Mouse (Mus musculus) skeletal muscle tissue, adult 2 months (tissue): ENCODE data around the gene Tecrl.

Source experiments
- DNase-seq: peaks from one replicate; pipeline ENCODE4 v3.0.0-alpha.2; 2012; ENCODE audit warnings: low read depth, low spot score

Gene Tecrl

GRCm38 (mm10) chr5:83354846-83355561, at the start of gene Tecrl:
Tecrl (minus strand) TSS chr5:83355195.
- DNase-seq = no peak

- no peak for DNase-seq
Observed at GRCm38 (mm10) chr5:83385021-83385420, 30.0 kb upstream of the Tecrl start.

DNA sequence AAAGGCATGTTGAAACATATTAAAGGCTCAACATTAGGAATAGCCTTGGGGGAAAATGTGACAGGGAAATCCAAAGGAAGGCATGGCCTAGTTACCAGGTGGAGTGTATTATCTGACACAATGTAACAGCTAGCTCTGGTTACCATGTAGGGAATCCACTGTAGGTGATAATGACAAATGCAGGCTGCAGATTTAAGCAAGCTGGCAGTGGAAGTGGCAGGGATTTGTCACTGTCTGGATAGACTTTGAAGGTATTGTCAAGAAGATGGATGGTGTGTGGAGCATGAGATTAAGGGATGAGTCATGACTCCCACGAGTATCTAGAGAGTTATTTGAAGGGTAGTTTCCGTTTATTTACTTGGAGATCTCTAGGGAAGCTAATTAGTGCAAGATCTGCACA, 3.4 kb downstream of the Tecrl start:
- DNase-seq = no peak

- DNase-seq = no peak
Observed at GRCm38 (mm10) chr5:83339144-83339543, 15.9 kb downstream of the Tecrl start.

DNA sequence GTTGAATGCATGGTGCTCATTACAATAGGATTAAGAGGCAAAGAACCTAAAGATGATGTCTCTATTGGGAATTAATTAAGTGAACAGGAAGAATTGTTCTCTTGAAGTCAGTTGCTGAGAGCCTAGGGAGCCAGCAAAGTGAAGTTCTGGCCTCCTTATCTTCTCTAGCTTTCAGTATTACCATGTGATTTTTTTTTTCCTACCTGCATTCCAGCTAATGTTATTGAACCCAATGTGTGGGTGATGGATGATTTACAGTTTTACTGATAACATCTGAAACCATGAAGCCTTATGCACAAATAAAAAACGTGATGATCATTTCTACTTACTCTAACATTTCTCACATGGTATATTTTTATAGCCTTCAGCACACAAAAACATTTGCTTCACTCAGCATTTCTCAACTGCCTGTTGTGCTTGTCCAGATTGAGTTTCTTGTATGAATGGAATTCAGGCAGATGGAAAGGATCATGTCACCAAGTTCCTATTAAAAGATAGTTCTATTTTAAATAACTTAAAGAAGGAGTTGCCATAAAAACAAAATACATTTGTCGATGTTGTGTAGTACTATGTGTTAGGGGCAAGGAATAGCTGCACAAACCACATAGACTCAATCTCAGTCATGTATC, 87.7 kb downstream of the Tecrl start:
- no peak for DNase-seq

- DNase-seq = no peak
Observed at GRCm38 (mm10) chr5:83260059-83260458, 94.9 kb downstream of the Tecrl start.

DNA sequence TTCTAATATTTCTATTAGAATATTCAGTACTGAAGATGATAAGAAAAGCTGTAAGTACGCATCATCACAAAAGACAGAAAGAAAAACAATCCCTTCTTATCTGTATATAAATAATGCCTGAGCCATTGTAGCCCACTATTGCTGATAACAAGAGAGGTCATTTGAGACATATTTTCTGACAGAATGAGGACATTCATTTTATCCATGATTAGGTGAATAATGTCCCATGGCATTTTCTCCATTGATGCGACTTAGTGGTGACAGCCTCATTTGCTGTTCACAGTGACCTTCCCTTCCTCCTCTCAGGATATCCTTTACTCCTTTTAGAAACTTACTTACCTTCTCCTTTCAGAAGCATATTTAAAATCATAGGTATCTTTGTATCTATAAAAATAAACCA, 100.9 kb downstream of the Tecrl start:
- DNase-seq = no peak

DNA sequence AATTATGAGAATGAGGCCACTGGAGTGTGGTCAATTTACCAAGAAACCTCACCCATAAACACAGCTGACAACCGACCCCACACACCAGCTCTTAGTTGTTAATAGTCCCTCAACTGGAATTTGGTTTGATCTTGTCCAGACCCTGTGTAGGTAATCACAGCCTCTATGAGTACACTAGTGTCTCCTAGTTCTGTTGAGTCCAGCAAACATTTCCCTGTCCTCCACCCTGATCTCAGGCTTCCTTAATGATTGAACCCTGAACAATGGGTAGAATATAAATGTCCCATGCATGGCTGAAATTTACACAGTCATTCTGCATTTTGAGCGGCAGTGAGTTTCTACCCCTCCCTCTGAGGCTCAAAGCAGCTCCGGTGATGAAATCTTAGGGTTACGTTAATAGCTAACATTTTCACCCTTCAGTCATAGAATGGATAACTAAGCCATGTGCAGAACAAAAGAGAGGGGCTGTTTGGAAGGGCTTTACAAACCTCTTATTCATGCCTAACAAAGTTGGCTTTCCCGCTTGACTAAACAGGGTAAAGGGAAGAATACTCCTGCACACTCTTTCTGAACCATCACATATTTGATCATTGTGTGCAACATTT, 116.0 kb downstream of the Tecrl start:
- DNase-seq = no peak
